Mouse (Mus musculus) G1E (cell line): ENCODE data around the gene 1700016D06Rik.

Experiments
- CTCF ChIP-seq: IDR thresholded peaks from 2 replicates; pipeline ENCODE4 v1.5.1; 2012; ENCODE audit warnings: low read depth, low read length, inconsistent platforms, mixed read lengths
- GATA2 ChIP-seq: IDR thresholded peaks from 2 replicates; pipeline ENCODE4 v1.6.1; 2012; ENCODE audit warnings: low read depth, low read length, inconsistent platforms, borderline replicate concordance
- POLR2AphosphoS5 ChIP-seq: IDR thresholded peaks from 2 replicates; pipeline ENCODE4 v1.6.1; 2012; ENCODE audit warnings: low read depth, low read length, inconsistent platforms; ENCODE audit not compliant: insufficient replicate concordance
- TAL1 ChIP-seq: conservative IDR thresholded peaks from 2 replicates; pipeline ENCODE4 v1.6.1; 2012; ENCODE audit warnings: low read depth, low read length, inconsistent platforms, mixed read lengths

GRCm38 (mm10) chr8:11743580-11743979 lies 42.7 kb upstream of the 1700016D06Rik start:
- TF ChIP-seq CTCF = no peak
- TF ChIP-seq GATA2 = no peak
- TF ChIP-seq TAL1 = no peak
- no peak for TF ChIP-seq POLR2AphosphoS5
